Mouse (Mus musculus): ENCODE measurements around the gene Dclk3.

GRCm38 (mm10) chr9:111403159-111403558, 35.7 kb upstream of the Dclk3 start:
- TF ChIP-seq CTCF (IDR thresholded peaks at IDR 0.05; ENCODE audit: control insufficient read depth, insufficient read depth, low read length) (no peak), POLR2A (IDR thresholded peaks at IDR 0.05; ENCODE audit: borderline replicate concordance, control insufficient read depth, low read depth, low read length) (no peak)
